Mouse (Mus musculus): ENCODE results near the gene Slc25a15. TPM values are rescaled to one million over a fixed set of nuclear protein-coding genes. Genes with fewer than 3 reads are reported as not detected.

The Slc25a15 gene
- polyA plus RNA-seq, 1 experiment from 2014 or later, result 8.7 TPM

GRCm38 (mm10) chr8:22359882-22360281, 38.5 kb downstream of the Slc25a15 start:
- ATAC-seq, result no peak
- Histone ChIP-seq H3K9me3 (ENCODE audit: control insufficient read depth, low read length) (no peaks in the 10 kb centered on the region), H3K4me2 (ENCODE audit: low read length) (no peak overlapping the region), H3K27ac (ENCODE audit: low read length) (no peak overlapping the region), H3K36me3 (ENCODE audit: control insufficient read depth, insufficient read depth) (no peaks in the 10 kb centered on the region), H3K4me3 (replicated peaks; ENCODE audit: low read length) (no peak overlapping the region), H3K9ac (replicated peaks; ENCODE audit: low read depth, low read length) (no peak overlapping the region), H3K27me3 (replicated peaks; ENCODE audit: control insufficient read depth, insufficient read depth, low read length) (no peaks in the 10 kb centered on the region), H3K4me1 (replicated peaks; ENCODE audit: control insufficient read depth, insufficient read depth, low read length) (no peaks in the 10 kb centered on the region)
- 89% methylated on average over 6 of the region's 6 CpGs for WGBS

GRCm38 (mm10) chr8:22359359-22359758, 39.0 kb downstream of the Slc25a15 start:
- H3K4me2 ChIP-seq (ENCODE audit: low read length), result no peak overlapping the region
- no peaks in the 10 kb centered on the region for H3K36me3 ChIP-seq (ENCODE audit: control insufficient read depth, insufficient read depth)
- H3K27ac ChIP-seq (ENCODE audit: low read length), result no peak overlapping the region
- H3K9ac ChIP-seq (replicated peaks; ENCODE audit: low read depth, low read length), result no peak overlapping the region
- no peak for ATAC-seq
- 86% methylated on average over 6 of the region's 6 CpGs for WGBS
- no peaks in the 10 kb centered on the region for H3K9me3 ChIP-seq (ENCODE audit: control insufficient read depth, low read length)
- H3K27me3 ChIP-seq (replicated peaks; ENCODE audit: control insufficient read depth, insufficient read depth, low read length), result no peaks in the 10 kb centered on the region
- H3K4me1 ChIP-seq (replicated peaks; ENCODE audit: control insufficient read depth, insufficient read depth, low read length), result no peaks in the 10 kb centered on the region
- H3K4me3 ChIP-seq (replicated peaks; ENCODE audit: low read length), result no peak overlapping the region

- no peaks in the 10 kb centered on the region for H3K27me3 ChIP-seq (replicated peaks; ENCODE audit: control insufficient read depth, insufficient read depth, low read length)
- no peak overlapping the region for H3K4me3 ChIP-seq (replicated peaks; ENCODE audit: low read length)
- no peak for ATAC-seq
- WGBS, result 93% methylated on average over 13 of the region's 13 CpGs
- no peaks in the 10 kb centered on the region for H3K9me3 ChIP-seq (ENCODE audit: control insufficient read depth, low read length)
- H3K36me3 ChIP-seq (ENCODE audit: control insufficient read depth, insufficient read depth), result no peaks in the 10 kb centered on the region
- H3K4me2 ChIP-seq (ENCODE audit: low read length), result no peak overlapping the region
- H3K4me1 ChIP-seq (replicated peaks; ENCODE audit: control insufficient read depth, insufficient read depth, low read length), result no peaks in the 10 kb centered on the region
- no peak overlapping the region for H3K9ac ChIP-seq (replicated peaks; ENCODE audit: low read depth, low read length)
- H3K27ac ChIP-seq (ENCODE audit: low read length), result no peak overlapping the region
Measured at GRCm38 (mm10) chr8:22335426-22335825, 63.0 kb downstream of the Slc25a15 start.

Other genes with a start within 250 kb of the Slc25a15 start
- gene Nek3, start 232.2 kb downstream of the Slc25a15 start, polyA plus RNA-seq (2015; fragmentation: Nextera tagmentation; extraction: Ambion mirVana), result 6.9 and 7.1 TPM in 2 replicates
- 24.7 and 27.4 TPM in 2 replicates for gene Ckap2, start 212.8 kb downstream of the Slc25a15 start, polyA plus RNA-seq (2015; fragmentation: Nextera tagmentation; extraction: Ambion mirVana)
- gene Vps36, start 205.8 kb downstream of the Slc25a15 start, polyA plus RNA-seq (2015; fragmentation: Nextera tagmentation; extraction: Ambion mirVana), result 38.7 and 40.9 TPM in 2 replicates
- gene Thsd1, start 171.3 kb downstream of the Slc25a15 start, polyA plus RNA-seq (2015; fragmentation: Nextera tagmentation; extraction: Ambion mirVana), result 6.6 and 9.2 TPM in 2 replicates
- not detected in 2 replicates for gene Tpte, start 115.2 kb downstream of the Slc25a15 start, polyA plus RNA-seq (2015; fragmentation: Nextera tagmentation; extraction: Ambion mirVana)
- gene Mrps31, start 12.8 kb upstream of the Slc25a15 start, polyA plus RNA-seq (2015; fragmentation: Nextera tagmentation; extraction: Ambion mirVana), result 32.5 and 34.1 TPM in 2 replicates

All from forebrain, embryonic 16.5 days (tissue).